Comparison of ENCODE assay signal across 23 mouse cellular contexts in the genomic region with DNA sequence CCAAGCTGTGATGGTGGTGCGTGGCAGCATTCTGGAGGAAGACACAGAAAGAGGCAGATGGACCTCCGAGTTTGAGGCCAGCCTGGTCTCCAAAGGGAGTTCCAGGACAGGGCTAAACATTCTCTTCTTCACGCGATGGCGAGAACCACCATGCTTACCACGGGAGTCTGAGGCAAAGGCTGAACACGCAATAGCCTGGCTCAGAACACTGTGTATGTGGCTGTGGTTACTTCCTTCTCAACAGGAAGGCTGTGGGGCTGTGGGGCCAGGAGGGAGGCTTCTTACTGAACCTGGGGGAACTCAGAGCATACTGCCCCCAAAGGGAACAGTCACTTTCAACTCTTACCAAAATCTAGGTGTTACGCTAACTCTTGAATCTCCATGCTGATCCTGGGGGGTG. TPM values are rescaled to one million over a fixed set of nuclear protein-coding genes. Genes with fewer than 3 reads are reported as not detected.
DNase-seq lines count a peak whose midpoint lies in the region; TF ChIP-seq lines count a peak whose summit lies in the region.
"Had no signal": no experiment of that assay in that cellular context is flagged by ENCODE, and none has a peak within 500 bp of the region (broad histone marks: within the 10 kb centered on the region; RNA-seq: fewer than 3 reads in every experiment).

No protein-coding gene starts in this region.

- no peak for TF ChIP-seq CTCF in thymus, adult 2 months (IDR thresholded peaks at IDR 0.05; ENCODE audit: borderline replicate concordance, control insufficient read depth, extremely low read depth, insufficient read depth, low read length, poor library complexity)

- TF ChIP-seq POLR2A in thymus, adult 2 months (IDR thresholded peaks at IDR 0.05; ENCODE audit: control insufficient read depth, extremely low read depth, insufficient read depth, low read length, poor library complexity), result no peak

- intact Hi-C loops in left cerebral cortex, postnatal 25 days (cut with DNase I), result no loop called here

- 38% methylated on average over 8 of the region's 8 CpGs for WGBS in thymus, adult 2 months

- no peaks in the 10 kb centered on the region for H3K36me3 ChIP-seq in thymus, adult 2 months (ENCODE audit: control insufficient read depth, insufficient read depth, low read length)
- H3K36me3 ChIP-seq: heart, embryonic 15.5 days; limb, embryonic 12.5 days; midbrain, embryonic 13.5 days; neural tube, embryonic 12.5 days had no signal

- no peak overlapping the region for H3K27ac ChIP-seq in thymus, adult 2 months (ENCODE audit: control insufficient read depth, insufficient read depth, low read length)
- H3K27ac ChIP-seq: forebrain, embryonic 13.5 days; gastrocnemius, adult 2 months; heart, embryonic 15.5 days; hindbrain, embryonic 14.5 days; kidney, postnatal 0 days; limb, embryonic 12.5 days; midbrain, embryonic 13.5 days; neural tube, embryonic 12.5 days had no signal

- no peaks in the 10 kb centered on the region for H3K4me1 ChIP-seq in thymus, adult 2 months (replicated peaks; ENCODE audit: control insufficient read depth, insufficient read depth, low read length)
- H3K4me1 ChIP-seq: heart, embryonic 15.5 days; limb, embryonic 12.5 days; midbrain, embryonic 13.5 days; neural tube, embryonic 12.5 days had no signal

- no peak overlapping the region for H3K4me3 ChIP-seq in thymus, adult 2 months (ENCODE audit: control insufficient read depth, insufficient read depth, low read length)
- H3K4me3 ChIP-seq: forebrain, embryonic 13.5 days; heart, embryonic 15.5 days; limb, embryonic 12.5 days; midbrain, embryonic 13.5 days; neural tube, embryonic 12.5 days had no signal

- DNase-seq in cerebellum, adult 11 months, result peak; percentile 4
- DNase-seq in cerebellum, postnatal 36 days, result no peak
- peak; percentile 3 to 7 for DNase-seq in layer of hippocampus, postnatal 36 days
- no peak for DNase-seq in layer of hippocampus, adult 18-20 months (ENCODE audit: low spot score in 2 of 2)
- DNase-seq in thymus, postnatal 4 days, result peak; percentile 24
- DNase-seq in thymus, adult 2 months, result no peak
- no peak for DNase-seq in left cerebral cortex, postnatal 25 days (ENCODE audit: low spot score in 2 of 2)
- DNase-seq: adrenal gland, postnatal 25 days; gastrocnemius, adult 2 months; heart, postnatal 36 days; kidney, adult 2 months; liver, postnatal 0 days; lung, postnatal 10 days; retina, postnatal 1 day; right cerebral cortex, postnatal 4 days had no signal

- no peaks in the 10 kb centered on the region for H3K27me3 ChIP-seq in thymus, adult 2 months (ENCODE audit: control insufficient read depth, insufficient read depth, low read length)
- H3K27me3 ChIP-seq: forebrain, embryonic 13.5 days; heart, embryonic 15.5 days; neural tube, embryonic 12.5 days had no signal

RNA-seq across cellular contexts. Expression of a gene that starts 9.2 kb away (rescaled TPM):
- 1 to 10 TPM; 3.4 to 3.9 TPM for total RNA-seq in layer of hippocampus, postnatal 36 days (2021)
- 1 to 10 TPM; 3.5 to 3.8 TPM for total RNA-seq in layer of hippocampus, adult 18-20 months (2021)
- polyA plus RNA-seq in thymus, adult 2 months (2012; rRNA removed), result 0.77 and 0.86 TPM in 2 replicates
- total RNA-seq in left cerebral cortex, postnatal 25 days (2021), result 1 to 10 TPM; 2.5 to 3.0 TPM
- polyA plus RNA-seq: inflammation-experienced regulatory T-cells, adult 6 months had no signal

Comparison
In these comparisons a context has a peak if more than half of its experiments do, and no peak if none do; other contexts are left out.
1. DNase-seq: peak in cerebellum, adult 11 months (single experiment), layer of hippocampus, postnatal 36 days (2 of 2) and thymus, postnatal 4 days (single experiment); none in cerebellum, postnatal 36 days (0 of 2), layer of hippocampus, adult 18-20 months (0 of 2), thymus, adult 2 months (single experiment) and left cerebral cortex, postnatal 25 days (0 of 2).